In genomic region chr5:49642439-49642838, GRCm38 (mm10) we compare ENCODE assay signal across 17 mouse cellular contexts.
A peak's percentile ranks its signal among the peaks of the same experiment; 100 is the strongest.
DNase-seq lines count a peak whose midpoint lies in the region; ATAC-seq and TF ChIP-seq lines count a peak whose summit lies in the region.
"Had no signal": no experiment of that assay in that cellular context is flagged by ENCODE, and none has a peak within 500 bp of the region (broad histone marks: within the 10 kb centered on the region; RNA-seq: fewer than 3 reads in every experiment).

No protein-coding gene starts in this region.

- no peak for TF ChIP-seq CTCF in forebrain, postnatal 0 days (IDR thresholded peaks at IDR 0.05; ENCODE audit: low read depth)

- no peak overlapping the region for H3K4me2 ChIP-seq in forebrain, postnatal 0 days (ENCODE audit: low read depth)
- H3K4me2 ChIP-seq: heart, embryonic 11.5 days; liver, embryonic 15.5 days had no signal

- H3K27me3 ChIP-seq in forebrain, postnatal 0 days (ENCODE audit: insufficient read depth, low read length): no peaks in the 10 kb centered on the region
- H3K27me3 ChIP-seq in forebrain, embryonic 10.5 days (ENCODE audit: poor library complexity, severe bottlenecking): no peaks in the 10 kb centered on the region
- H3K27me3 ChIP-seq: CH12.LX; liver, embryonic 15.5 days had no signal

- no peak overlapping the region for H3K9ac ChIP-seq in forebrain, postnatal 0 days
- H3K9ac ChIP-seq: liver, embryonic 15.5 days had no signal

- WGBS in forebrain, postnatal 0 days: 59% methylated on average over 2 of the region's 2 CpGs
- WGBS in forebrain, embryonic 10.5 days: 81% methylated on average over 2 of the region's 2 CpGs

- H3K36me3 ChIP-seq in forebrain, postnatal 0 days (ENCODE audit: insufficient read depth): no peaks in the 10 kb centered on the region
- H3K36me3 ChIP-seq in forebrain, embryonic 10.5 days (replicated peaks): no peaks in the 10 kb centered on the region
- H3K36me3 ChIP-seq: limb, embryonic 10.5 days; liver, embryonic 15.5 days had no signal

- no peak overlapping the region for H3K27ac ChIP-seq in forebrain, postnatal 0 days (ENCODE audit: low read depth, low read length)
- no peak overlapping the region for H3K27ac ChIP-seq in forebrain, embryonic 10.5 days
- H3K27ac ChIP-seq: gastrocnemius, adult 2 months; limb, embryonic 10.5 days; liver, embryonic 15.5 days; macrophage had no signal

- peak; percentile 50 for DNase-seq in forebrain, postnatal 0 days
- no peak for DNase-seq in forebrain, embryonic 10.5 days (ENCODE audit: extremely low spot score, low spot score)
- DNase-seq in adipocyte (ENCODE audit: low spot score): peak; percentile 65
- peak; percentile 94 for DNase-seq in cerebellum, adult 9-11 months
- DNase-seq in layer of hippocampus, postnatal 10 days (ENCODE audit: low spot score in 2 of 2): peak; percentile 18 to 28
- DNase-seq in heart, adult 8-10 months (ENCODE audit: low spot score): no peak
- DNase-seq: gastrocnemius, adult 2 months; kidney, adult 11 months; kidney, postnatal 36 days; right cerebral cortex, postnatal 14 days; thymus, postnatal 14 days had no signal

- ATAC-seq in forebrain, postnatal 0 days: peak; percentile 40; the same call in 1 of the 2 replicates
- no peak for ATAC-seq in CD4-positive, CD25-positive, alpha-beta regulatory T cell, adult 4 months

- no peak overlapping the region for H3K4me3 ChIP-seq in forebrain, postnatal 0 days (ENCODE audit: low read depth, low read length)
- no peak overlapping the region for H3K4me3 ChIP-seq in forebrain, embryonic 10.5 days
- H3K4me3 ChIP-seq: gastrocnemius, adult 2 months; limb, embryonic 10.5 days; liver, embryonic 15.5 days had no signal

- H3K9me3 ChIP-seq in forebrain, postnatal 0 days (ENCODE audit: low read length): no peaks in the 10 kb centered on the region
- H3K9me3 ChIP-seq in forebrain, embryonic 10.5 days: no peaks in the 10 kb centered on the region
- H3K9me3 ChIP-seq: limb, embryonic 10.5 days; liver, embryonic 15.5 days had no signal

- no peaks in the 10 kb centered on the region for H3K4me1 ChIP-seq in forebrain, postnatal 0 days (ENCODE audit: insufficient read depth)
- H3K4me1 ChIP-seq in forebrain, embryonic 10.5 days: peaks cover 4% of the 10 kb centered on the region; the same call in 1 of the 2 replicates
- H3K4me1 ChIP-seq: limb, embryonic 10.5 days; liver, embryonic 15.5 days had no signal

Comparison
In these comparisons a context has a peak if more than half of its experiments do, and no peak if none do; other contexts are left out.
1. DNase-seq: peak in forebrain, postnatal 0 days (single experiment), adipocyte (single experiment), cerebellum, adult 9-11 months (single experiment) and layer of hippocampus, postnatal 10 days (2 of 2); none in forebrain, embryonic 10.5 days (single experiment) and heart, adult 8-10 months (single experiment).